Mouse (Mus musculus): ENCODE measurements around the gene Nhsl2.

GRCm38 (mm10) chrX:102081076-102081475, 231.9 kb downstream of the Nhsl2 start:
- TF ChIP-seq POLR2A (IDR thresholded peaks at IDR 0.05; ENCODE audit: low read depth, low read length) (no peak), CTCF (IDR thresholded peaks at IDR 0.05; ENCODE audit: extremely low read depth, insufficient read length, insufficient replicate concordance, low read depth, low read length) (no peak)

Data from small intestine, adult 2 months (tissue).